Mouse (Mus musculus) liver, postnatal 0 days (tissue): ENCODE measurements around the gene Gtf3c5.

Experiments
- CTCF ChIP-seq: sonication (generic); IDR thresholded peaks from 2 replicates; pipeline ENCODE4 v1.5.1; 2016; ENCODE audit warnings: antibody characterized with exemption, low read depth
- EP300 ChIP-seq: IDR thresholded peaks from 2 replicates; pipeline ENCODE4 v1.6.1; 2016; ENCODE audit warnings: antibody characterized with exemption, low read depth, mild to moderate bottlenecking

DNA sequence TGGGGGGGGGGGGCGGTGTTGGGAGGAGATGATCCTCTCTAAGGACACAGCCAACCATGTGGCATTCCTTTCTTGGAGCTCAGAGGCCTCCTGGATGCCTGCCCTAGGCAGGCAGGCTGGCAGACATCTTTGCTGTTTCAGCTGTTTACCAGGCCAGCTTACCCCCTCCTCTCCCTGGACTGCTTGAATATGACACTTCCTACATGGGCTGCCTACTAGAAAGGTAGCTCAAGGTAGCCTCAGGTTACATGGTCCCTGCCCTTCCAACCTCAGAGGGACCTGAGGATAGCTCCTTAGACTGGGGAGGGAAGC is 44.8 kb downstream of the Gtf3c5 start:
- no peak for TF ChIP-seq CTCF
- TF ChIP-seq EP300, result no peak
